Mouse (Mus musculus) thymus, postnatal 14 days (tissue): ENCODE measurements around the gene Gm10961.

Experiments used
- DNase-seq: peaks from one replicate; pipeline ENCODE4 v3.0.0; 2021

Gene Gm10961

DNA sequence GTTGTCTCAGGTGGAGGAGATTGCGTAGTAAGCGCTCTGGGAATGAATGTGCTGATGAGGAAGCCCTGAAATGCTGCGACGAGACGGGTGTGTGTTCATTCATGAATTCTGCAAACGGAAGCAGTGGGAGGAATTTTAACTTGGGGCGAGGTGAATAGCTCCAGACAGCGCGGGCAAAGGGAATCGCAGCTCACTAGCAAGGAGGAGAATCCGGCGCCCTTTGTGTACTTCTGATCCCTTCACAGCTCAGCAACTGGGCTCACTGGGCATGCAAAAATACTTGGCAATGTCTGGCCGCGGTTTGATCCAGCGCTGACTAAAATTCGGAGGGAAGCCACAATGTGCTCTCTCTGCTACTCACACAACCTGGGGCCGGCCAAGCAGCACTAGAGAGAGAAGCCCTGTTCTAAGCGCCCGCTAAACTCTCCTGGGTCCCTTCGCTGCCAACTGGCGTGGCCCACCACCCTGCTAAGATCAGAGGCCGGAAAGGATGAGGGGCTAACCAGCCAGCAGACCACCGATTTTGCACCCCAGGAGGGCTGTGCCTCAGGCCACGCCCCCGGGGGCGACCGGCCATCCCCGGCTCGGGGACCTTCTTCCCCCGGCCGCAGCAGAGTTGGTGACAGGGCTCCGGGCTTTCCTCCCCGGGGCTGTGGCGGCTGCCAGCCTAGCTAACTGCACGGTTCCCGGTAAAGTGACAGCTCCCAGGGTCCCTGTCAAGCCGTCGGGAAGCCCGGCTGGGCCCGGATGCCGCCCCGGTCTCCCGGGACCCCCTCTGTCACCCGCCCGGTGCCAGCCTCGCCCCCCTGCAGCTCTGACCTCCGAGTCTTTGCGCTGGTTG is at the start of gene Gm10961:
Gm10961 (plus strand) TSS at position 641 of the 841 bp plus-strand sequence.
- no peak for DNase-seq

GRCm38 (mm10) chr3:107582130-107582874 is 48.8 kb upstream of the Gm10961 start:
- DNase-seq: no peak

- no peak for DNase-seq
Observed at GRCm38 (mm10) chr3:107582875-107583767, 48.0 kb upstream of the Gm10961 start.

- no peak for DNase-seq
Observed at GRCm38 (mm10) chr3:107583893-107584292, 47.2 kb upstream of the Gm10961 start.

DNA sequence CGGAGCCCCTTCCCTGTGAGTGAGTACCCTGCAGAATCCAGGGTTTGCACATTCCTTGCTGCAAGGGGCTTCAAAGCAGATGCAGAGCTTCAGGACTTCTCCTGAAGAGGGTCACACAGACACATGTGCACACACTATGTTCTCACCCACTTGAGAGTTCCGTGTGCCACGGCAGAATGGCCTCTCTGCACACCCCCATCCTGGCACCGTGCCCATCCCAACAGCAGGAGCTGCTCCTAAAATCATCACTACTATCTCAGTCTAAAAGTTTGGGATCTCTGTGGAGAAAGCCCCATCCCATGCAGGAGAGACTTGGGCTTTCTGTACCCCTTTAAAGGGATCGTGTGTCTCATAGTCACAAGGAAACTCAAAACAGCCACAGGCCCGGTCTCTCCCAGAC is 44.6 kb upstream of the Gm10961 start:
- no peak for DNase-seq

- DNase-seq: no peak
Observed at GRCm38 (mm10) chr3:107591612-107592011, 39.5 kb upstream of the Gm10961 start.

DNA sequence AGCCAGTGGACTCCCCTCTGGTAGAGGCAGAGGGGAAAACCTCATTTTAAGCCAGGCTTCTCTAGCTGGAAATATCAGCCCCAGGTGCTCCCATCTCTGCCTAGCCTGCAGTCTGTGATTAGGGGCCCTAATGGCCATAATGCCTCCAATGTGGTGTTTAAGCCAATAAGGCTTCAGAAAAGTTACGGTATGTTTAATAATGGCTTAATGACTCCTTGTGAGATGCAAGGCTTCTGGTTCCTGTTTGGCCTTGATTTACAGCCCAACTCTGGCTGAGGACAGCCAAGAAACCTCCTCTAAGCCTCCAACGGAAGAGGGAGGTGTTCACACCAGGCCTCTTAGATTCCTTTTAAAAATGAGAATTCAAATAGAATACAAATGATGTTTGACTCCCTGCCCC is 37.5 kb upstream of the Gm10961 start:
- DNase-seq: no peak

DNA sequence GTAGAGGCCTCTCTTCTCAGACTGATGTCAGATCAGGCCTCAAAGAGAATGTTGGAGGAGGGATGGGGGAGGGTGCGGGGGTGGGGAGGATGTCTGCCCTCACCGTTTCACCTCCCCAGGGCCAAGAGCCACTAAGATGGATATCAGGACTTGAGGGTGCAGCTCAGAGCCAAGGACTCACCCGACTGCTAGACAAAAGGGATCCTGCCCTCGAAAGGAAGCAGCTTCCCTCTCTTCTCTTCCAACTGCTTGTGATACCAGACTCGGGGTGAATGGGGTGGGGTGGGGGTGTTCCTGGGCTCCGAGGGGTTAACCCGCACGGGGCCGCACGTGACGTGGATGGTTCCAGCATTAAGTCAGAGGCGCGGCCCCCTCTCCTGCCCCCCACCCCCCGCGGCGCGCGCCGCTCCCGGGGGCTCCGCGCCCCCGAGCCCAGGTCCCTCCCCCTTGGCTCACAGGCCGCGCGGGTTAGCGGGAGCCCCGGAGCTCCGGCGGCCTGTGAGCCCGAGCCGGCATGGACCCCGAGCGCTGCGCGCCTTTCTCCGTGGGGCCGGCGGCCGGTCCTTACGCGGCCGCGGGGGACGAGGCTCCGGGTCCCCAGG is 36.4 kb upstream of the Gm10961 start, which contains the start of gene Alx3:
Alx3 (plus strand) TSS at position 370 of the 602 bp plus-strand sequence.
- DNase-seq: no peak

DNA sequence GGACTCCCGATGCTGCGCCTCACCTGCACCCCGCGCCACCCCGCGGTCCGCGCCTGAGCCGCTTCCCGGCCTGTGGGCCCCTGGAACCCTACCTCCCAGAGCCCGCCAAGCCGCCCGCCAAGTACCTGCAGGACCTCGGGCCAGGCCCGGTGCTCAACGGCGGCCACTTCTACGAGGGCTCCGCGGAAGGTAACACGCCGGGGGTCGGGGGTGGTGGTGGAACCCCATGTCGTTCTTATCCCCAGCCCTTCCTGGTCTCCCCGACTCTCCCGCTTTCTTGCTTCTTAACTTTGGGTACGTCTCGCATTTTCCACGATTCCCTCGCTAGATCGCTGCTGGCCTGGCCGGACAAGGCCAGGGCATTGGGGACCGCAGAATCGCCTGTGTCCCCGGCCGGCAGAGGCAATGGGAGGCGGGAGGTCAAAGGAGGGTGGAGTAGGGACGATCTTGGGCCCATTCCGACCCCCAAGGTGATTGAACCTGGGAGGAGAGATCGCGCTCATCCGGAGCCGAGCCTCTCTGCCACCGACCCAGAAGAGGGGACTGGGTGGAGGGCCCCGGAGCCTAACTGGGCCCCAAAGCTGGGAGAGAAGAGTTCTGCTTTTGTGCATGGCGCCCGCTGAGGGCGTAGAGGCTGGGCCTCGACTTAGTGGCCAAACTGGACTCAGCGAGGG is 35.7 kb upstream of the Gm10961 start:
- DNase-seq: no peak

DNA sequence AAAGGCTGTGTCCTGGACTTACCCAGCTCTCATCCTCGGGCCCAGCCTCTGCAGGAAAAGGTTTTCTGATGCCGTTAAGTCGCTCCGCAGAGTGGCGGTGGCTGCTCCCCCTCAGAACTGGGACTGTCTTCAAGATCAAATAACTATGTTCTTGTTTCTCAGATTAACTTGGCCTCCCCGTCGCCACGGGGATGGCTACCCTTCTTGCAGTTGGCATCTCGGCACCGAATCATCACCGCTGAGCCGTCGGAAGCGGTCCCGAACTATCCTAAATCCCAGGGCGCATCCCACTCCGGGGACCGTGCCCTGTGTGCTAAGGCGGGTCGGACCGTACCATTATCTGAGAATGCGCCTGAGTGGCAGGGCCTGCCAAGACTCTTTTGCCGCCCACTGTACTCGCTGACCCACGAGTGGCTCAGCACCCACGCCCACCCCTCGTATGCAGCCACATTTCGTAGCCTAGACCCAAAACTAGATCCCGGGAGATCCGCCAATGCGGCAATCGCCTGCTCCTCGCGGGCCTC is 35.1 kb upstream of the Gm10961 start:
- no peak for DNase-seq

GRCm38 (mm10) chr3:107596559-107596958 is 34.6 kb upstream of the Gm10961 start:
- DNase-seq: no peak

DNA sequence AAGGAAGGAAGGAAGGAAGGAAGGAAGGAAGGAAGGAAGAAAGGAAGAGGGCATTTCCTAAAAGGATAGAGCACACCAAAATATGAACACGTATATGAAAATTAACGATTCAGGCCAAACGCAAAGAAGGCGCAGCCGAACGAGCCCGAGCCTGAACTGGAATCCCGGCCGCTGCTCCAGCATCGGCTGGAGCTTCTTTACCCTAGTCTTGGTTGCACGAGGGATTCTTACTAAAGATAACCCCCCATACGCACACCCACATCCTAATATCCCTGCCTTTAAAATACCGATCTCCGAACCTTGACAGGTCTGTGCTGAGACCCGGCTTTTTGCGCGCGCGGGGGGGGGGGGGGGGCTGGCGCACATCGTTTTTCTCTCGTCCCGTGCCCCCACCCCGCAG is 34.0 kb upstream of the Gm10961 start:
- no peak for DNase-seq

DNA sequence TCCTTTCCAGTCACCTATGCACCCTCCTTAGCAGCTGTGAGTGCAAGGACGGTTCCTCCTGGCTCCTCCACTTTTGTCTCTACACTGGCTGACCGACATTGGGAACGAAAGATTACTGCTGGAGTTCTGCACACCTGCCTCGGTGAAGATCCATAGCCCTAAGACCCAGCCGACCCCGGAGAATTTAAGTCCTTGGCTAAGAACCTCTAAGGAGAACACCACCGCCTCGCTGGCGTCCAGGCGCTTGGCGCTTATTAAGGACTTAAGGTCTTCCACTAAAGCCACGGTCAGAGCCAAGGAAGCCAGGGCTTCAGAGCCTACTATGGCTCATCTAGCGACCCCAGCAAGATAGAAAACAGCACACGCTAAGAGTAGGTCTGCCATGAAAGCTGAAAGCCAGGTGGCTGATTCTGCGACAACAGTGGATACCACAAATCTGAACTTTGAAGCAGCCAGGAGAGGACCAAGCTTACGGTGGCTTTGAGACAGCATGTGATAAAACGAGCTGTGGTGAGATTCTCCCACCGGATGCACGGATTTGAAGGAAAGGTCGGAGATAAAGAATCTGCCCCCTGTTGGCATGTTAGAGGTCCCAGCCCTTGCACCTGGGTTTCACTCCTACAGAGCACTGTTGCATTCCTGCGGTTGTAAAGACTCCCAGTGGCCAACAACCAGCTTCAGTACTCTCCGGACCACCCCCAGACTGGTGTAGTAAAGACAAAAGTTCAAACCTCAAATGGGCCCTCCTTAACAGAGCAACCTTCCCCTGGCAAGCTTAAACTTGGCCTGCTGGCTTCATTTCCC is 33.3 kb upstream of the Gm10961 start:
- DNase-seq: no peak

GRCm38 (mm10) chr3:107600127-107600526 is 31.0 kb upstream of the Gm10961 start:
- no peak for DNase-seq

GRCm38 (mm10) chr3:107605304-107605703 is 25.8 kb upstream of the Gm10961 start:
- peak; percentile 57 for DNase-seq

- no peak for DNase-seq
Observed at GRCm38 (mm10) chr3:107607221-107607620, 23.9 kb upstream of the Gm10961 start.

GRCm38 (mm10) chr3:107608808-107609207 is 22.3 kb upstream of the Gm10961 start:
- no peak for DNase-seq

GRCm38 (mm10) chr3:107609376-107609775 is 21.7 kb upstream of the Gm10961 start:
- DNase-seq: no peak

- DNase-seq: no peak
Observed at GRCm38 (mm10) chr3:107611394-107611793, 19.7 kb upstream of the Gm10961 start.

DNA sequence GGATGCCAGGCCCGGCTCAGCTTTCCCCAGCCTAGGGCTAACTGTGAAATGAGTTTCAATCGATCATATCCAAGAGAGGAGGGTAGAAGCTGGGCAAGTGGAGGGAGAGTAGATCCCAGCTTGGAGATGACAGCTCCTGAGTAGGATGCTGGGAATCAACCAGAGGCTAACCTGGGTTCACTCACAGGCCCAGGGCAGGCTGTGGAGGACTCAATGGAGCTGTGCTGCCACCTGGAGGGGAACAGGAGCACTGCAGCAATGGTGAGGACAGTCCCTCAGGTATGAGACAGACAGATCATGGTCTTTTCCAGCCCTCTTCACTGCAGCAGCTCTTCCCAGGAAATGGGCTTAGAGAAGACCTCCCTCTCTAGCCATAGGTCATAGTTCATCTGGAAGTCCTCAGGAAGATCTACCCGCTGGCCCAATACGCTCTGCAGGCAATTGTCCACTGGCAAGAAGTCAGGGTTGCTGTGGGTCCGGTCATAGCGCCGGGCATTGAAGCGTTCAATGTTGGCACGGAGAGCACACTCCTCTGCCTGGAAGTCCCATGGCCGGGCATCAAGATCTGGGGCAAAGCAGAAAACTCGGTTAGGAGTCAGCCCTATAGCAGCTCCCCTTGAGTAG is 18.1 kb upstream of the Gm10961 start:
- DNase-seq: peak; percentile 68
